Mouse (Mus musculus) embryonic facial prominence, embryonic 14.5 days (tissue): Measurements from ENCODE around the gene Trib3. TPM values are rescaled to one million over a fixed set of nuclear protein-coding genes. Genes with fewer than 3 reads are reported as not detected.

ENCODE experiments used
- ATAC-seq: fragments of 200-750 bp; cut with Nextera tagmentation; 2 replicates; pipeline ENCODE4 v1.8.0; 2017; ENCODE audit warnings: low read depth, moderate number of reproducible peaks, moderate TSS enrichment
- DNase-seq: peaks from one replicate; pipeline ENCODE4 v3.0.0-alpha.2; 2015; ENCODE audit warnings: low spot score
- H3K27ac ChIP-seq: fragments of 300-500 bp; sonication (generic); replicated peaks from 2 replicates; pipeline ENCODE4 v1.5.1; 2014; ENCODE audit warnings: low read depth, mild to moderate bottlenecking, low read length, moderate library complexity
- H3K27me3 ChIP-seq: fragments of 300-500 bp; sonication (generic); replicated peaks from 2 replicates; pipeline ENCODE4 v1.6.1; 2014; ENCODE audit warnings: low read length; ENCODE audit not compliant: control insufficient read depth, insufficient read depth
- H3K36me3 ChIP-seq: fragments of 300-500 bp; sonication (generic); 2 replicates; pipeline ENCODE4 v1.6.1; 2014; ENCODE audit warnings: low read length, mixed read lengths; ENCODE audit not compliant: control insufficient read depth, insufficient read depth
- H3K4me1 ChIP-seq: fragments of 300-500 bp; sonication (generic); 2 replicates; pipeline ENCODE4 v1.6.1; 2014; ENCODE audit warnings: antibody characterized with exemption, low read length; ENCODE audit not compliant: control insufficient read depth, insufficient read depth
- H3K4me2 ChIP-seq: fragments of 300-500 bp; sonication (generic); 2 replicates; pipeline ENCODE4 v1.6.1; 2014; ENCODE audit warnings: low read depth, mild to moderate bottlenecking, low read length, moderate library complexity, mixed read lengths
- H3K4me3 ChIP-seq: fragments of 300-500 bp; sonication (generic); 2 replicates; pipeline ENCODE4 v1.5.1; 2014; ENCODE audit warnings: low read depth, mild to moderate bottlenecking, low read length
- H3K9ac ChIP-seq: fragments of 300-500 bp; sonication (generic); 2 replicates; pipeline ENCODE4 v1.6.1; 2014; ENCODE audit warnings: low read depth, mild to moderate bottlenecking, low read length, moderate library complexity, mixed read lengths
- H3K9me3 ChIP-seq: fragments of 300-500 bp; sonication (generic); 2 replicates; pipeline ENCODE4 v1.6.1; 2016; ENCODE audit warnings: low read length; ENCODE audit not compliant: control insufficient read depth
- WGBS: fragments of 180-500 bp; shearing (Covaris S2); extraction: QIAGEN DNeasy Blood & Tissue Kit; methylation state at CpG from one replicate; pipeline ENCODE4 v1.1.7; 2014; 5-methylcytosine and 5-hydroxymethylcytosine counted together
- polyA plus RNA-seq: library from polyadenylated mRNA; unstranded; fragments of >200 nt; fragmentation: Nextera tagmentation; extraction: Ambion mirVana; gene quantifications from 2 replicates; pipeline ENCODE4 v1.2.1, GENCODE M21; 2014

The Trib3 gene
- polyA plus RNA-seq, 1 experiment from 2014 or later = 3.0 TPM

GRCm38 (mm10) chr2:152339631-152340179 lies 4.1 kb downstream of the Trib3 start:
- no peaks in the 10 kb centered on the region for H3K4me1 ChIP-seq
- no peak overlapping the region for H3K4me2 ChIP-seq
- H3K27me3 ChIP-seq = no peaks in the 10 kb centered on the region
- no peak overlapping the region for H3K27ac ChIP-seq
- no peaks in the 10 kb centered on the region for H3K9me3 ChIP-seq
- H3K36me3 ChIP-seq = no peaks in the 10 kb centered on the region
- DNase-seq = no peak
- no peak overlapping the region for H3K4me3 ChIP-seq
- H3K9ac ChIP-seq = no peak overlapping the region
- ATAC-seq = no peak
- WGBS = 85% methylated on average over 22 of the region's 22 CpGs

- Histone ChIP-seq H3K9me3 (no peaks in the 10 kb centered on the region), H3K4me1 (no peaks in the 10 kb centered on the region), H3K4me3 (no peak overlapping the region), H3K27ac (no peak overlapping the region), H3K36me3 (no peaks in the 10 kb centered on the region), H3K9ac (no peak overlapping the region), H3K27me3 (no peaks in the 10 kb centered on the region), H3K4me2 (no peak overlapping the region)
- ATAC-seq (no peak), DNase-seq (no peak)
- 66% methylated on average over 13 of the region's 13 CpGs for WGBS
Measured at GRCm38 (mm10) chr2:152338319-152338718, 5.5 kb downstream of the Trib3 start.

GRCm38 (mm10) chr2:152337591-152338212 lies 6.1 kb downstream of the Trib3 start:
- Histone ChIP-seq H3K9ac (no peak overlapping the region), H3K27ac (no peak overlapping the region), H3K4me1 (no peaks in the 10 kb centered on the region), H3K27me3 (no peaks in the 10 kb centered on the region), H3K4me2 (no peak overlapping the region), H3K36me3 (no peaks in the 10 kb centered on the region), H3K4me3 (no peak overlapping the region), H3K9me3 (no peaks in the 10 kb centered on the region)
- WGBS = 82% methylated on average over 11 of the region's 11 CpGs
- ATAC-seq = no peak
- no peak for DNase-seq

GRCm38 (mm10) chr2:152336856-152337255 lies 7.0 kb downstream of the Trib3 start:
- Histone ChIP-seq H3K4me3 (no peak overlapping the region), H3K9me3 (no peaks in the 10 kb centered on the region), H3K27ac (no peak overlapping the region), H3K4me1 (no peaks in the 10 kb centered on the region), H3K36me3 (no peaks in the 10 kb centered on the region), H3K9ac (no peak overlapping the region), H3K27me3 (no peaks in the 10 kb centered on the region), H3K4me2 (no peak overlapping the region)
- 67% methylated on average over 1 of the region's 1 CpGs for WGBS
- ATAC-seq (no peak), DNase-seq (no peak)

GRCm38 (mm10) chr2:152335289-152335820 lies 8.5 kb downstream of the Trib3 start:
- WGBS = 64% methylated on average over 10 of the region's 11 CpGs
- DNase-seq (no peak), ATAC-seq (no peak)

GRCm38 (mm10) chr2:152333345-152334006 lies 10.4 kb downstream of the Trib3 start:
- DNase-seq (no peak), ATAC-seq (no peak)
- H3K9me3 ChIP-seq = no peaks in the 10 kb centered on the region
- peaks cover 11% of the 10 kb centered on the region for H3K4me1 ChIP-seq
- H3K36me3 ChIP-seq = peaks cover 16% of the 10 kb centered on the region; the same call in 1 of the 2 replicates
- no peak overlapping the region for H3K27ac ChIP-seq
- 0 out of 2 replicates have a peak overlapping the region, but pooled peaks have one; percentile 5 for H3K9ac ChIP-seq
- H3K4me3 ChIP-seq = no peak overlapping the region
- no peaks in the 10 kb centered on the region for H3K27me3 ChIP-seq
- peak overlapping the region; percentile 87; the same call in 1 of the 2 replicates for H3K4me2 ChIP-seq
- WGBS = 72% methylated on average over 4 of the region's 4 CpGs

More at GRCm38 (mm10) chr2:152335289-152335820, 8.5 kb downstream of the Trib3 start:
- Histone ChIP-seq H3K9ac (no peak overlapping the region), H3K36me3 (no peaks in the 10 kb centered on the region), H3K4me2 (no peak overlapping the region), H3K27ac (no peak overlapping the region), H3K27me3 (no peaks in the 10 kb centered on the region), H3K4me3 (no peak overlapping the region), H3K9me3 (no peaks in the 10 kb centered on the region), H3K4me1 (peaks cover 10% of the 10 kb centered on the region)

GRCm38 (mm10) chr2:152332101-152332825 lies 11.6 kb downstream of the Trib3 start, which contains the start of gene Rbck1:
TSS of gene Rbck1 (minus strand) at chr2:152332653.
- Histone ChIP-seq H3K27ac (peak within 1 kb of the TSS; percentile 86), H3K4me2 (peak within 1 kb of the TSS; percentile 87), H3K4me1 (peaks cover 11% of the 10 kb centered on the region), H3K9me3 (no peaks in the 10 kb centered on the region), H3K4me3 (peak within 1 kb of the TSS; percentile 81), H3K9ac (peak within 1 kb of the TSS; percentile 91), H3K36me3 (peaks cover 25% of the 10 kb centered on the region), H3K27me3 (no peaks in the 10 kb centered on the region)
- peak; percentile 96 for ATAC-seq
- 0% methylated on average over 25 of the region's 54 CpGs for WGBS
- DNase-seq = peak; percentile 94

- H3K36me3 ChIP-seq = peaks cover 38% of the 10 kb centered on the region
- no peak for DNase-seq
- H3K27me3 ChIP-seq = no peaks in the 10 kb centered on the region
- 68% methylated on average over 6 of the region's 7 CpGs for WGBS
- H3K4me3 ChIP-seq = peak overlapping the region; percentile 81
- H3K4me1 ChIP-seq = peaks cover 11% of the 10 kb centered on the region
- peak overlapping the region; percentile 87 for H3K4me2 ChIP-seq
- peak overlapping the region; percentile 91 for H3K9ac ChIP-seq
- H3K9me3 ChIP-seq = no peaks in the 10 kb centered on the region
- H3K27ac ChIP-seq = no peak overlapping the region
- no peak for ATAC-seq
Measured at GRCm38 (mm10) chr2:152330858-152331423, 12.9 kb downstream of the Trib3 start.
